ENCODE assay signal across 21 mouse cellular contexts in the genomic region with DNA sequence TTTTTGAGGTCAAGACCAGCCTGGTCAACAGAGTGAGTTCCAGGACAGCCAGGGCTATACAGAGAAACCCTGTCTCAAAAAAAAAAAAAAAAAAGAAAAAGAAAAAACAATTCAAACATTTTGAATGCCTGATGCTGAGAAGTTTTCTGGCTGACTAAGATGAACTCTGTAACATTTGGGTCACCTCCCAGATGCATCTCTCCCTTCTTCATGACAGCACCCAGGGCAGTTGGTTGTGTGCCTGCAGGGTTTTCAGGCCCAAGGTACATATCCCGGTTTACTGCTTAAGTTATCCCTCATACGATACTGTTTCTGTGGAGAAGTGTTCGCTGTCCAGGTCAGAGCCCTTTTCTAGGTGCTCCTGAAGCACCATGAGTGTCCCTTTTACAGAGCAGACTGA. TPM values are rescaled to one million over a fixed set of nuclear protein-coding genes. Genes with fewer than 3 reads are reported as not detected.
"Had no signal": no experiment of that assay in that cellular context is flagged by ENCODE, and none has a peak within 500 bp of the region (broad histone marks: within the 10 kb centered on the region; RNA-seq: fewer than 3 reads in every experiment).

No protein-coding gene starts in this region.

- H3K4me1 ChIP-seq: midbrain, embryonic 13.5 days; midbrain, embryonic 15.5 days; neural tube, embryonic 12.5 days; stomach, embryonic 15.5 days had no signal

- ATAC-seq: lung, postnatal 0 days; midbrain, embryonic 13.5 days; midbrain, embryonic 15.5 days had no signal

- H3K4me2 ChIP-seq: lung, embryonic 15.5 days; midbrain, embryonic 11.5 days; midbrain, embryonic 13.5 days; midbrain, embryonic 15.5 days; neural tube, embryonic 12.5 days; stomach, embryonic 15.5 days had no signal

- H3K4me3 ChIP-seq: lung, embryonic 15.5 days; megakaryocyte, embryonic 14.5 days; midbrain, embryonic 13.5 days; midbrain, embryonic 15.5 days; neural tube, embryonic 12.5 days; stomach, embryonic 15.5 days had no signal

- H3K9ac ChIP-seq: lung, embryonic 15.5 days; midbrain, embryonic 13.5 days; midbrain, embryonic 15.5 days; neural tube, embryonic 12.5 days; stomach, embryonic 15.5 days had no signal

- DNase-seq: lung, adult 2 months; lung, postnatal 14 days; lung, postnatal 36 days; right cerebral cortex, postnatal 14 days; thymus, adult 2 months; thymus, postnatal 25 days; thymus, postnatal 4 days had no signal

- H3K27ac ChIP-seq: lung, embryonic 15.5 days; macrophage; midbrain, embryonic 13.5 days; midbrain, embryonic 15.5 days; neural tube, embryonic 12.5 days; stomach, embryonic 15.5 days; stomach, postnatal 0 days had no signal

- H3K9me3 ChIP-seq: lung, embryonic 15.5 days; megakaryocyte, embryonic 14.5 days; midbrain, embryonic 13.5 days; midbrain, embryonic 15.5 days; neural tube, embryonic 12.5 days; stomach, embryonic 15.5 days had no signal

- H3K36me3 ChIP-seq: lung, embryonic 15.5 days; midbrain, embryonic 15.5 days; neural tube, embryonic 12.5 days; stomach, embryonic 15.5 days had no signal

- H3K27me3 ChIP-seq: lung, embryonic 15.5 days; megakaryocyte, embryonic 14.5 days; midbrain, embryonic 13.5 days; midbrain, embryonic 15.5 days; neural tube, embryonic 12.5 days; stomach, embryonic 15.5 days had no signal

RNA-seq across cellular contexts. Expression of gene Myh7b, which starts 30.7 kb away (rescaled TPM):
- total RNA-seq: megakaryocyte progenitor cell, adult 5-6 weeks; monocyte, adult 5-6 weeks; neutrophil, adult 5-6 weeks had no signal
- polyA plus RNA-seq: macrophage; urinary bladder, adult 2 months had no signal
